Mouse (Mus musculus) midbrain, postnatal 0 days (tissue): ENCODE measurements around the gene Psmd6. TPM values are rescaled to one million over a fixed set of nuclear protein-coding genes. Genes with fewer than 3 reads are reported as not detected.

Experiments
- ATAC-seq: fragments of 200-750 bp; cut with Nextera tagmentation; 2 replicates; pipeline ENCODE4 v1.8.0; 2017; ENCODE audit warnings: moderate number of reproducible peaks, mild to moderate bottlenecking, moderate TSS enrichment, moderate library complexity; ENCODE audit not compliant: low FRiP score
- DNase-seq: peaks from one replicate; pipeline ENCODE4 v3.0.0-alpha.2; 2015; ENCODE audit warnings: low spot score
- H3K27ac ChIP-seq: fragments of 300-500 bp; sonication (generic); 2 replicates; pipeline ENCODE4 v1.5.1; 2014; ENCODE audit warnings: low read depth, mild to moderate bottlenecking, low read length, mixed read lengths
- H3K27me3 ChIP-seq: fragments of 300-500 bp; sonication (generic); 2 replicates; pipeline ENCODE4 v1.6.1; 2014; ENCODE audit warnings: low read length, control low read depth, mixed read lengths; ENCODE audit not compliant: insufficient read depth
- H3K36me3 ChIP-seq: fragments of 300-500 bp; sonication (generic); 2 replicates; pipeline ENCODE4 v1.6.1; 2014; ENCODE audit warnings: low read length, control low read depth, mixed read lengths; ENCODE audit not compliant: insufficient read depth
- H3K4me1 ChIP-seq: fragments of 300-500 bp; sonication (generic); 2 replicates; pipeline ENCODE4 v1.6.1; 2014; ENCODE audit warnings: mild to moderate bottlenecking, control low read depth, antibody characterized with exemption, low read length, mixed read lengths; ENCODE audit not compliant: insufficient read depth
- H3K4me2 ChIP-seq: fragments of 300-500 bp; sonication (generic); 2 replicates; pipeline ENCODE4 v1.6.1; 2014; ENCODE audit warnings: low read depth, mild to moderate bottlenecking, low read length, mixed read lengths; ENCODE audit not compliant: poor library complexity, severe bottlenecking
- H3K4me3 ChIP-seq: fragments of 300-500 bp; sonication (generic); 2 replicates; pipeline ENCODE4 v1.5.1; 2014; ENCODE audit warnings: low read depth, mild to moderate bottlenecking, low read length, moderate library complexity
- H3K9ac ChIP-seq: fragments of 300-500 bp; sonication (generic); replicated peaks from 2 replicates; pipeline ENCODE4 v1.6.1; 2014; ENCODE audit warnings: mild to moderate bottlenecking, low read length, moderate library complexity, mixed read lengths; ENCODE audit not compliant: poor library complexity, severe bottlenecking
- H3K9me3 ChIP-seq: fragments of 300-500 bp; sonication (generic); 2 replicates; pipeline ENCODE4 v1.6.1; 2016; ENCODE audit warnings: low read length, control low read depth
- CTCF ChIP-seq: IDR thresholded peaks from 2 replicates; pipeline ENCODE4 v1.5.1; 2016; ENCODE audit warnings: antibody characterized with exemption, mild to moderate bottlenecking
- WGBS: fragments of 180-500 bp; shearing (Covaris S2); extraction: QIAGEN DNeasy Blood & Tissue Kit; methylation state at CpG from one replicate; pipeline ENCODE4 v1.1.7; 2014; 5-methylcytosine and 5-hydroxymethylcytosine counted together
- polyA plus RNA-seq: library from polyadenylated mRNA; unstranded; fragments of >200 nt; fragmentation: Nextera tagmentation; extraction: Ambion mirVana; gene quantifications from 2 replicates; pipeline ENCODE4 v1.2.1, GENCODE M21; 2015
- total RNA-seq: library from RNA; depleted of rRNA; stranded (reverse); fragments of >200 nt; gene quantifications from 2 replicates; pipeline ENCODE4 v1.2.3, GENCODE M21; 2014

Psmd6 gene
- total and polyA plus RNA-seq, 2 experiments from 2014 or later, result 131 to 233 TPM

DNA sequence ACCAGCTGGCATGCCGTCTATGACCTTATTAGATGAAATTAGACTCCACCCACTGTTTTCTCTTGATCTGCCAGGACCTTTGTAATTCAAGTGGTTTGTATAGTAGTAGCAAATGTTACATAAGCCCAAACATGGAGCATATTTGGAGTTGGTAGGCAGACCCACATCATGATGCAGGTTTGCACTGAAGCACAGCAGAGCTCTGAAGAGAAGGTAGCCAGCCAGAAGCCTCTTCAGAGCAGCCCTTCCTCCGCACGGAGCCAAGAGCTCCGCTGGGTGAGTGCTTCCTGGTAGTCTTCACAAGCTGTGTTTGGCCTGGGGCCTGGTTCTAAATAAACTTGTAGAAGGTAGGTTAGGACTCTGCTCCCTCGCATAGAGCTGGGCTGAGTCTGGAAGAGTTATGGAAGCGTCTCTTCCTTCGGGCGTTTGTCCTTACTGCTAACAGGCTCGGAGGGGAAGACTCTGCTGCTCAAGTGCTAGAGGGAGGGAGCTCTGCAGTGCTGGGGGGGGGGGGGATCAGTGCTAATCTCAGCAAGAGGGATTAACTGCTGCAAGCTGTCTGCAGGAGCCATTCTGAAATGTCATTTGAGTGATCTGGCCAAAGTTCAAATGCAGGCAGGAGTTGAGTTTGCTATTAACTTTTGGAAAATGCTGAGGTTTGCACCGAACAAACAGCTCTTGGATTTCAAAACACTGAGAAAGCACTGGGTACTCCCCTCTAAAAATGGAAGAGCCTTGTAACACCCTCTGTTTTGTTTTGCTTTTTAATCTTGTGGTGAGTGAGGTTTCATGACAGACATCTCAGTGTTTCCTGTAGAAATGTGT lies 52.9 kb downstream of the Psmd6 start:
- WGBS, result 17% methylated on average over 10 of the region's 10 CpGs
- no peaks in the 10 kb centered on the region for H3K9me3 ChIP-seq
- DNase-seq, result peak; percentile 34

GRCm38 (mm10) chr14:14066241-14066640 lies 54.5 kb downstream of the Psmd6 start:
- no peak for TF ChIP-seq CTCF
- WGBS, result 72% methylated on average over 6 of the region's 6 CpGs

More for the DNA sequence above, 52.9 kb downstream of the Psmd6 start:
- H3K9ac ChIP-seq, result no peak overlapping the region; the same call in 1 of the 2 replicates
- H3K4me2 ChIP-seq, result peak overlapping the region; percentile 18
- no peaks in the 10 kb centered on the region for H3K27me3 ChIP-seq
- H3K4me3 ChIP-seq, result no peak overlapping the region
- no peak for ATAC-seq
- 0 out of 2 replicates have a peak, but pooled peaks cover 14% of the 10 kb centered on the region for H3K4me1 ChIP-seq
- H3K27ac ChIP-seq, result peak overlapping the region; percentile 68
- H3K36me3 ChIP-seq, result no peaks in the 10 kb centered on the region
- TF ChIP-seq CTCF, result no peak

DNA sequence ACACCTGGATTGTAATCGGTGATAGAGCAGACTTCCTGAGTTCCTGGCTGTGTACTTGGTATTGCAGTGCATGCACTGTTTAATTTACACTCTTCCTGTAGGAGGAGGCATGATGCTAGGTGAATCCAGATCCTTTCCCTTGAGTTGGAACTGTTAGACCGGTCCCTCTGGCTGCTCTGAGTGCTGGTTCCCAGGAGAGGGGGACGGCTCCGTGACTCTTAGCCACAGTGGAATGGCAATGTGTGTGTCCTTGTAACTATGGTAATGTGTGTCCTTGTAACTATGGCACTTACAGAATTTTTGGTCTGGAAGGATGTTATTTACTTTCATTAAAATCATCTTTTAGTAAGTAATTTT lies 55.7 kb downstream of the Psmd6 start:
- WGBS, result 28% methylated on average over 4 of the region's 4 CpGs
- no peak overlapping the region for H3K4me3 ChIP-seq
- ATAC-seq (no peak), DNase-seq (no peak)
- TF ChIP-seq CTCF, result no peak
- 0 out of 2 replicates have a peak, but pooled peaks cover 8% of the 10 kb centered on the region for H3K4me1 ChIP-seq
- no peaks in the 10 kb centered on the region for H3K36me3 ChIP-seq
- H3K9ac ChIP-seq, result no peak overlapping the region
- no peaks in the 10 kb centered on the region for H3K9me3 ChIP-seq
- no peak overlapping the region for H3K27ac ChIP-seq
- H3K27me3 ChIP-seq, result no peaks in the 10 kb centered on the region
- H3K4me2 ChIP-seq, result no peak overlapping the region

More at GRCm38 (mm10) chr14:14066241-14066640, 54.5 kb downstream of the Psmd6 start:
- no peaks in the 10 kb centered on the region for H3K36me3 ChIP-seq
- no peak for ATAC-seq
- no peak for DNase-seq
- no peak overlapping the region for H3K9ac ChIP-seq
- H3K27me3 ChIP-seq, result no peaks in the 10 kb centered on the region
- H3K4me2 ChIP-seq, result no peak overlapping the region
- H3K27ac ChIP-seq, result no peak overlapping the region
- 0 out of 2 replicates have a peak, but pooled peaks cover 11% of the 10 kb centered on the region for H3K4me1 ChIP-seq
- H3K4me3 ChIP-seq, result no peak overlapping the region
- H3K9me3 ChIP-seq, result no peaks in the 10 kb centered on the region

GRCm38 (mm10) chr14:14064486-14065141 lies 56.2 kb downstream of the Psmd6 start:
- ATAC-seq (no peak), DNase-seq (peak; percentile 13)
- Histone ChIP-seq H3K36me3 (no peaks in the 10 kb centered on the region), H3K4me1 (0 out of 2 replicates have a peak, but pooled peaks cover 6% of the 10 kb centered on the region), H3K27ac (no peak overlapping the region), H3K27me3 (no peaks in the 10 kb centered on the region), H3K9me3 (no peaks in the 10 kb centered on the region), H3K4me2 (no peak overlapping the region), H3K9ac (no peak overlapping the region), H3K4me3 (no peak overlapping the region)
- TF ChIP-seq CTCF, result no peak
- WGBS, result 17% methylated on average over 5 of the region's 5 CpGs

DNA sequence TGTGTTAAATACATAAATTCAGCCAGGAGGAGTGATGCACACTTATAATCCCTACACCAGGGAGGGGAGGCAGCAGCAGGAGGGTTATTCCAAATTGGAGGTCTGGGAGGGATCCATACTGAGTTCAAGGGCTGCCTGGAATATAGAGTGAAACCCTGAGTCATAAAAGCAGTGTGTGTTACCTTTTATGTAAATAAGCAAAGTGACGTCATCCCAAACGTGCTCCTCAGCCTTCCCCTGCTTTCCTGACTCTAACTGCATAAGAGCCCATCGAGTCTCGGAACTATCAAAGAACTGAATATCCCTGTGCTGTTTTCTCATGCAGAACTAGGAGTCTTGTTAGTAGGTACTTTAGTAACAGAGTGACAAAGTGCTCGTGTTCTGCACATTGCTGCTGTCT lies 57.4 kb downstream of the Psmd6 start:
- no peak overlapping the region for H3K4me3 ChIP-seq
- no peaks in the 10 kb centered on the region for H3K27me3 ChIP-seq
- H3K4me1 ChIP-seq, result 0 out of 2 replicates have a peak, but pooled peaks cover 6% of the 10 kb centered on the region
- DNase-seq, result no peak
- 52% methylated on average over 5 of the region's 5 CpGs for WGBS
- no peak overlapping the region for H3K27ac ChIP-seq
- no peaks in the 10 kb centered on the region for H3K9me3 ChIP-seq
- H3K9ac ChIP-seq, result no peak overlapping the region
- no peak for ATAC-seq
- TF ChIP-seq CTCF, result no peak
- H3K36me3 ChIP-seq, result no peaks in the 10 kb centered on the region
- no peak overlapping the region for H3K4me2 ChIP-seq
